Mouse (Mus musculus) hindbrain, embryonic 11.5 days (tissue): Measurements from ENCODE around the gene Ccdc85a. TPM values are rescaled to one million over a fixed set of nuclear protein-coding genes. Genes with fewer than 3 reads are reported as not detected.

Experiments
- ATAC-seq: fragments of 200-750 bp; cut with Nextera tagmentation; 2 replicates; pipeline ENCODE4 v1.8.0; 2017; ENCODE audit warnings: mild to moderate bottlenecking, moderate TSS enrichment, moderate library complexity; ENCODE audit not compliant: low FRiP score
- DNase-seq: peaks from one replicate; pipeline ENCODE4 v3.0.0-alpha.2; 2015; ENCODE audit warnings: low spot score
- H3K27ac ChIP-seq: fragments of 300-500 bp; sonication (generic); 2 replicates; pipeline ENCODE4 v1.5.1; 2014; ENCODE audit warnings: mild to moderate bottlenecking, low read depth, low read length
- H3K27me3 ChIP-seq: fragments of 300-500 bp; sonication (generic); 2 replicates; pipeline ENCODE4 v1.6.1; 2014; ENCODE audit warnings: mild to moderate bottlenecking, low read length, moderate library complexity, mixed read lengths; ENCODE audit not compliant: control insufficient read depth, insufficient read depth
- H3K36me3 ChIP-seq: fragments of 300-500 bp; sonication (generic); 2 replicates; pipeline ENCODE4 v1.6.1; 2014; ENCODE audit warnings: mild to moderate bottlenecking, low read length, moderate library complexity, mixed read lengths; ENCODE audit not compliant: control insufficient read depth, insufficient read depth
- H3K4me1 ChIP-seq: fragments of 300-500 bp; sonication (generic); replicated peaks from 2 replicates; pipeline ENCODE4 v1.6.1; 2014; ENCODE audit warnings: low read length, mixed read lengths; ENCODE audit not compliant: control insufficient read depth, insufficient read depth
- H3K4me2 ChIP-seq: fragments of 300-500 bp; sonication (generic); replicated peaks from 2 replicates; pipeline ENCODE4 v1.6.1; 2014; ENCODE audit warnings: mild to moderate bottlenecking, low read depth, low read length
- H3K4me3 ChIP-seq: fragments of 300-500 bp; sonication (generic); 2 replicates; pipeline ENCODE4 v1.5.1; 2014; ENCODE audit warnings: low read depth, low read length
- H3K9ac ChIP-seq: fragments of 300-500 bp; sonication (generic); 2 replicates; pipeline ENCODE4 v1.6.1; 2014; ENCODE audit warnings: low read depth, low read length
- H3K9me3 ChIP-seq: fragments of 300-500 bp; sonication (generic); 2 replicates; pipeline ENCODE4 v1.6.1; 2016; ENCODE audit warnings: low read length; ENCODE audit not compliant: control insufficient read depth
- WGBS: fragments of 180-500 bp; shearing (Covaris S2); extraction: QIAGEN DNeasy Blood & Tissue Kit; methylation state at CpG from one replicate; pipeline ENCODE4 v1.1.7; 2014; 5-methylcytosine and 5-hydroxymethylcytosine counted together
- polyA plus RNA-seq: library from polyadenylated mRNA; unstranded; fragments of >200 nt; fragmentation: Nextera tagmentation; extraction: Ambion mirVana; gene quantifications from 2 replicates; pipeline ENCODE4 v1.2.1, GENCODE M21; 2014

Ccdc85a gene
- 4.1 and 5.2 TPM in 2 replicates for polyA plus RNA-seq

GRCm38 (mm10) chr11:28583911-28584434, at the start of gene Ccdc85a:
TSS of gene Ccdc85a (minus strand) at chr11:28584324.
- Histone ChIP-seq H3K9me3 (no peaks in the 10 kb centered on the region), H3K4me2 (peak within 1 kb of the TSS; percentile 98), H3K36me3 (no peaks in the 10 kb centered on the region), H3K9ac (peak within 1 kb of the TSS; percentile 61), H3K4me1 (no peaks in the 10 kb centered on the region), H3K27me3 (peaks cover 10% of the 10 kb centered on the region), H3K27ac (peak within 1 kb of the TSS; percentile 58), H3K4me3 (peak within 1 kb of the TSS; percentile 65)
- DNase-seq (peak; percentile 90), ATAC-seq (peak; percentile 97)
- WGBS = 0% methylated on average over 25 of the region's 25 CpGs

- no peak overlapping the region for H3K4me2 ChIP-seq
- no peak overlapping the region for H3K9ac ChIP-seq
- no peak overlapping the region for H3K4me3 ChIP-seq
- WGBS = 11% methylated on average over 1 of the region's 1 CpGs
- no peaks in the 10 kb centered on the region for H3K4me1 ChIP-seq
- H3K9me3 ChIP-seq = no peaks in the 10 kb centered on the region
- H3K27me3 ChIP-seq = no peaks in the 10 kb centered on the region
- no peaks in the 10 kb centered on the region for H3K36me3 ChIP-seq
- H3K27ac ChIP-seq = no peak overlapping the region
- DNase-seq = peak; percentile 35
- peak; percentile 64 for ATAC-seq
Observed at GRCm38 (mm10) chr11:28633571-28634125, 49.5 kb upstream of the Ccdc85a start.

GRCm38 (mm10) chr11:28633093-28633492, 49.0 kb upstream of the Ccdc85a start:
- no peak overlapping the region for H3K9ac ChIP-seq
- H3K27me3 ChIP-seq = no peaks in the 10 kb centered on the region
- no peaks in the 10 kb centered on the region for H3K36me3 ChIP-seq
- DNase-seq = no peak
- H3K9me3 ChIP-seq = no peaks in the 10 kb centered on the region
- H3K4me2 ChIP-seq = no peak overlapping the region
- WGBS = 92% methylated on average over 1 of the region's 1 CpGs
- H3K4me3 ChIP-seq = no peak overlapping the region
- ATAC-seq = no peak
- no peaks in the 10 kb centered on the region for H3K4me1 ChIP-seq
- no peak overlapping the region for H3K27ac ChIP-seq

GRCm38 (mm10) chr11:28630771-28631170, 46.6 kb upstream of the Ccdc85a start:
- Histone ChIP-seq H3K4me3 (no peak overlapping the region), H3K27me3 (no peaks in the 10 kb centered on the region), H3K4me2 (no peak overlapping the region), H3K27ac (no peak overlapping the region), H3K4me1 (no peaks in the 10 kb centered on the region), H3K9me3 (no peaks in the 10 kb centered on the region), H3K36me3 (no peaks in the 10 kb centered on the region), H3K9ac (no peak overlapping the region)
- DNase-seq (no peak), ATAC-seq (no peak)
- 81% methylated on average over 2 of the region's 2 CpGs for WGBS

GRCm38 (mm10) chr11:28610781-28611491, 26.8 kb upstream of the Ccdc85a start:
- no peak overlapping the region for H3K4me2 ChIP-seq
- H3K9me3 ChIP-seq = no peaks in the 10 kb centered on the region
- H3K4me3 ChIP-seq = no peak overlapping the region
- peak; percentile 38; the same call in 1 of the 2 replicates for ATAC-seq
- H3K27ac ChIP-seq = no peak overlapping the region
- DNase-seq = peak; percentile 35
- H3K36me3 ChIP-seq = no peaks in the 10 kb centered on the region
- H3K9ac ChIP-seq = no peak overlapping the region
- H3K4me1 ChIP-seq = no peaks in the 10 kb centered on the region
- H3K27me3 ChIP-seq = no peaks in the 10 kb centered on the region

- Histone ChIP-seq H3K4me1 (no peaks in the 10 kb centered on the region), H3K27ac (peak overlapping the region; percentile 58; the same call in 1 of the 2 replicates), H3K9me3 (no peaks in the 10 kb centered on the region), H3K4me2 (peak overlapping the region; percentile 98), H3K4me3 (peak overlapping the region; percentile 65), H3K36me3 (no peaks in the 10 kb centered on the region), H3K27me3 (peaks cover 10% of the 10 kb centered on the region), H3K9ac (peak overlapping the region; percentile 61)
- ATAC-seq = peak; percentile 47
- WGBS = 1% methylated on average over 63 of the region's 63 CpGs
- peak; percentile 54 for DNase-seq
Observed at GRCm38 (mm10) chr11:28583138-28583910, 800 bp downstream of the Ccdc85a start.

GRCm38 (mm10) chr11:28582218-28582617, 1.9 kb downstream of the Ccdc85a start:
- Histone ChIP-seq H3K9me3 (no peaks in the 10 kb centered on the region), H3K27me3 (peaks cover 10% of the 10 kb centered on the region), H3K9ac (no peak overlapping the region), H3K27ac (no peak overlapping the region), H3K4me2 (peak overlapping the region; percentile 98; the same call in 1 of the 2 replicates), H3K4me3 (peak overlapping the region; percentile 65; the same call in 1 of the 2 replicates), H3K4me1 (no peaks in the 10 kb centered on the region), H3K36me3 (no peaks in the 10 kb centered on the region)
- 17% methylated on average over 5 of the region's 5 CpGs for WGBS
- peak; percentile 10 for DNase-seq
- no peak for ATAC-seq

- no peaks in the 10 kb centered on the region for H3K27me3 ChIP-seq
- H3K4me2 ChIP-seq = no peak overlapping the region
- H3K9ac ChIP-seq = no peak overlapping the region
- H3K4me3 ChIP-seq = no peak overlapping the region
- H3K9me3 ChIP-seq = no peaks in the 10 kb centered on the region
- no peak overlapping the region for H3K27ac ChIP-seq
- ATAC-seq = no peak
- no peaks in the 10 kb centered on the region for H3K4me1 ChIP-seq
- WGBS = 68% methylated on average over 1 of the region's 1 CpGs
- no peaks in the 10 kb centered on the region for H3K36me3 ChIP-seq
- no peak for DNase-seq
Observed at GRCm38 (mm10) chr11:28572423-28572822, 11.7 kb downstream of the Ccdc85a start.
